Mouse (Mus musculus) spleen, embryonic (tissue): ENCODE measurements around the gene Gpr135.

Experiments used
- CTCF ChIA-PET: fragments of 350-600 bp; sonication (Branson Sonifier 250); formaldehyde crosslinking; loops from one replicate; lab custom pipeline; 2022; lab: Charles Lee

Gpr135 gene

DNA sequence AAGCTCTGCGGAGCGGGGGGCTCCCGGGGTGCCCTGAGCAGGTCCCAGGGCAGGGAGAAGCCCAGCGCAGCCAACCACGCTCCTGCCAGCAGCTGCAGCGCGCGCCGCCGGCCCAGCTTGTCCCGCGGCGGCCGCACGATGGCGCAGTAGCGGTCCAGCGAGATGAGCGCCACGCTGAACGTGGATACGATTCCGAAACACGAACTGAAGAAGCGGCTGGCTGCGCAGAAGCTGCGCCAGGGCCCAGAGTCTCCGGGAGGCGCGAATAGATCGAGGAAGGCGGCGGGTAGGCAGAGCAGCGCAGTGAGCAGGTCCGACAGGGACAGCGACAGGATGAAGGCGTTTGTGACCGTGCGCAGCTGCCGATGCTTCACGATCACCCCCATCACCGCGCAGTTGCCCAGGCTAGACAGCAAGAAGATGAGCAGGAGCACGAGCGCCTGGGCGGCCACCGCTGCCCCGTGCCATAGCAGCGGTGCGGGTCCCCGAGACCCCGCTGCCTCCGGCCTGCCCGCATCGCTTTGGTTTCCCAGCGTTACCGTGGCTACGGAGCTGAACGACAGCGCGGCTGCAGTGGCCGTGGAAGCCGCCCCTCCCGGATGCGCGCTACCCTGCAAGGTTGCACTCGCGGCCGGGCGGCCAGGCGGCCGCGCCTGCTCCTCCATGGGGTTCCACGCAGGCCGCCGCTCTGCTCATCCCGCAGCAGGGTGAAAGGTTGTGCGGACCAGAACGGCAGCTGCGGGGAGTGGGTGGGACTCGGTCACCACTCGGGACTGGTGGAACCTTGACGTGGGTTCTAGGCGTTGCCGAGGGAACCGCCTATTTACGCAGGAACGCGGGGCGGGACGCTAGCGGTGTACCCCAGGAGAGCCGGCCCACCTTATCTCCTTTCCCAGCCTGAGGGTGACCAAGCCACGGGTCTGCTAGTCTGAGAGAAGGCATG lies at the start of gene Gpr135:
Gpr135 (minus strand) TSS at position 799 of the 943 bp plus-strand sequence.
- CTCF ChIA-PET = no interaction called here

DNA sequence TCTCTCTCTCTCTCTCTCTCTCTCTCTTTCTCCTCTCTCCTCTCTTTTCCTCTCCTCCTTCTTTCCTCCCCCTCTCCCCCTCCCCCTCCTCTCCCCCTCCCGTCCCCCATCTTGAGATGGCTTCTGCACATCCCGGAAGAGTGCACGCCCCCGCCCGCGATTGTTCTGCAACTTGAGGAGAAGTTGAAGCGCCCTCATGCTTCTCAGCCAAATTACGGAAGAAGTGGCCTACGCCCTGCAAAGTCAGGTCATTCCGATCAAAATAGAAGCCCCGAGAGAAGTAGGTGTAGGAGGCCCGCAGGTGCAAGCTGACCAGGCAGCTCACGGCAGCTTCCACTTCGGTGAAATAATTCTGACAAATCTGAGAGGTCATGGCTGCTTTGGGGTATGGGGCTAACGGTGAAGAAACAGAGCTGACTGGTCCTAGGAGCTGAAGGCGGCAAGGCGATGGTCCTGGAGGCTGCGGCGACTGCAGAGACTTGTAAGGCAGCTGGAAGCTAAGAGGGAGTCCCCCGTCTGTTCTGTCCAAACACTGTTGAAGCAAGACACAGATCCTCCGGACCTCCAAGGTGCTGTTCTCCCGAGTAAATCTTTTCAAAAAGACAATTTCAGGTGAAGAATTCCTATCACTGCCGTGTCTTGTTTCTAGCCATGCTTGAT lies 44.9 kb upstream of the Gpr135 start:
- CTCF ChIA-PET = interaction anchor here (0.6 kb wide), 1 partner anchor 251 kb away, joined by 3 read pairs; no protein-coding TSS in a partner anchor

DNA sequence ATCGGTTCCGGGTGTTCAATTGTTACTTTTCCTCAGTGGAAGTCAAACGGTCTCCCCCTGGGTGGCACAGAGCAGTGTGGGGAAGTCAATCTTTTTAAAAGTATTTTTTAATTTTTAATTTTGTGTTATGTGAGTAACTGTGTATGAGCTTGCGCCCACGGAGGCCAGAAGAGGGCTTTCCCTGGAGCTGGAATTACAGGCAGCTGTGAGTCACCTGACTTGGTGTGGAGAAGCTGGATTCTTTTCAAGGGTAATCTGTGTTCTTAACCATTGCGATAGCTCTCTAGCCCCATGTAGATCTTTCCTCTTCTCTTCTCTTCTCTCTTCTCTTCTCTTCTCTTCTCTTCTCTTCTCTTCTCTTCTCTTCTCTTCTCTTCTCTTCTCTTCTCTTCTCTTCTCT lies 44.2 kb upstream of the Gpr135 start:
- CTCF ChIA-PET = interaction anchor here (0.6 to 0.7 kb wide), 4 partner anchors 19 to 399 kb away, joined by 3 to 8 read pairs (median 4); no protein-coding TSS in a partner anchor

GRCm38 (mm10) chr12:72104525-72105281 lies 33.8 kb upstream of the Gpr135 start:
- CTCF ChIA-PET = interaction anchor here (0.6 kb wide), 1 partner anchor 91 kb away, joined by 5 read pairs; no protein-coding TSS in a partner anchor

GRCm38 (mm10) chr12:72104027-72104426 lies 33.1 kb upstream of the Gpr135 start:
- CTCF ChIA-PET = interaction anchor here (0.6 kb wide), 1 partner anchor 91 kb away, joined by 5 read pairs; no protein-coding TSS in a partner anchor

DNA sequence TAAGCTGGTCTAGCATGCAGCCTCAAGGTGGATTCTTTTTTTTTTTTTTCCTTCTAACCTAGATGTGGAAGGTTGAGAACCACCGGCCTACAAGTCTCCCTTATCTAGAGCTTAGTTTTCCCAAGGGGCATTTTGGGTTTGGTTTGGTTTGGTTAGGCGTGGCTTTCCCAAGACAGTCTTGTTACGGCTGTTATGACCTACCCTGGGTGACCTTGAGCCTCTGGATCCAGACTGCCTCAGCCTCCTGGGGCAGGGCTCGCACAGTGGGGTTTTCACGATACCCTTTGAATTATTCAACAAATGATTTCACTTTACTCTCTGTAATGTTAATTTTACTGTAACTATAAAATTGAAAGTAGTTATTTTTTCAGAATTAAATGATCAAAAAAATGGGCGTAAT lies 31.9 kb upstream of the Gpr135 start:
- CTCF ChIA-PET = no interaction called here

- CTCF ChIA-PET = no interaction called here
These were observed 26.0 kb upstream of the Gpr135 start for GRCm38 (mm10) chr12:72096966-72097365.

DNA sequence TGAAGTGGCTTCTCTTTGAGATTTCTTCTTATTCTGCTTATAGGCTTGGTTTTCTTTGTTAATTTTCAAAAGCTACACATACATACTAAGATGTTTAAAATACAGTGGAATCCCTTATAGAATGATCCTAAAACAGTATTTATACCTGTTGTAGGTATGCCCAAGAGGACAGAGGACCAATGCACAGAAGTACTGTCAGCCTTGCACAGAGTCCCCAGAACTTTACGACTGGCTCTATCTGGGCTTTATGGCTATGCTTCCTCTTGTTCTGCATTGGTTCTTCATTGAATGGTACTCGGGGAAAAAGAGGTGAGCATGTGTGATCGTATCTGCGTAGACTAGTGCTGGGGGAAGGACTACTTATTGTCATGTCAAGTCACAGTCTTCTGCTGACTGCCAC lies 18.9 kb upstream of the Gpr135 start:
- CTCF ChIA-PET = no interaction called here

DNA sequence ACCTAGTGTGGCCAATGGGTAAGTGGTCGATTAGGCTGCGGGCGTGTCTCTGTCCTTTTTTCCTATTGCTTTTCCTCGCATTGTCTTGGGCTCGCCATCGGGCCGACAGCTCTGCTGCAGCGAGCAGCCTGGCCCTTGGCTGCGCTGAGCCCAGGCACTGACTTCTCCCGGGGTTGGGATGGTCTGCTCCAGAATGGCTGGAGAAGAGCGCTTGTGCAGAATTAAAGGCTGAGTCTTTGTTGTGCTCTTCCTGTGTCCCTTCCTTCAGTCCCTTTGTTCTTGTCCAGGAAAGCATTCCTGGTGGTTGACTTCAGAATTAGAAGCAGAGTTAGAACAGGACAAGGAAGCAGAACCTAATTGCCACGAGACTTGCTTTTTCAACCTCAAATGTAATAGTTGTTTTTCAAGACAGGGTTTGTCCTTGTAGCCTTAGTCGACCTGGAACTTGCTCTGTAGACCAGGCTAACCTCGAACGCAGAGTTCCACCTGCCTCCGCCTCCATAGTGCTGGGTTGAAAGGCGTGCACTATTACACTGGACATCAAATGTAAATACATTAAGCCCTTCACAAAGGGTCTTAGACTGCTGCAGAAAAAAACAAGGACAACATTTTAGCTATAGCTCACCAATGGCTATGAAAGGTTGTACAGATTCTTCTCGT lies 15.4 kb upstream of the Gpr135 start:
- CTCF ChIA-PET = interaction anchor here (0.7 kb wide), 1 partner anchor 1296 kb away, joined by 3 read pairs; no protein-coding TSS in a partner anchor

DNA sequence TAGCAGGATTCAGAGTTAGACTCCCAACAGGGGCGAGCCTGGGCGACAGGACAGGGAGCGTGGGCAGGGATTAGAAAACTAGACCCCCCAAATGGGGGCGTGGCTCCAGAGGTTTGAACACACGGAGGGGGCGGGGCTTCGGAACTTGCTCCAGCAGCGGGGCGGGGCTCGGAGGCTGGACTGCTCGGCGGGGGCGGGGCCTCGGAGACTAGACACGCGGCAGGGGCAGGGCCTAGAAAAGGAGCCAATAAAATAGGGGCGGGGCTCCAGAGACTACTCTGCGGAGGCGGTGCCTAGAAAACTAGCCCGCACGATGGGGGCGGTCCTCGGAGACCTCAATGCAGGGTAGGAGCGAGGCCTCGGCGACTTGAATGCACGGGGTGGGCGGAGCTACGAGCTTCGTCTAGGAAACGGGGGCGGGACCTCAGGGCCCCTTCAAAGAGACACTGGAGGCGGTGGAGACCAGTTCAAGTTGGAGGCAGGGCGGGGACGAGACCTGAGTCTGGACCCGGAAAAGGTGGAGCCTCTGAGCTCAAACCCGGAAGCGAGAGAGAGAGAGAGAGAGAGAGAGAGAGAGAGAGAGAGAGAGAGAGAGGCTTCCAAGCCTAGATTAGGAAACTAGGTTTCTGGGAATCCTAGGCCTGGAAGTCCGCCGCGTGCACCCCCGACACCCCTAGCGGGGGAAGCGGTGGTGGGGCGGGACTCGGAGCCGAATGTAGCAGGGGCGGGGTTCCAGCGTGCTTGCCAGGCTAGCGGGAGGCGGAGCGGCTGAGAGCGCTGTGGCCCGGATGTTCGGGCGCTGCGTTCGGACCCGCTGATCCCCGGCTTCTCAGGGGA lies 14.6 kb upstream of the Gpr135 start, which contains the start of the genes L3hypdh and Jkamp:
L3hypdh (minus strand) TSS at position 111 of the 837 bp plus-strand sequence.
Jkamp (plus strand) TSS at position 261 of the 837 bp plus-strand sequence.
- CTCF ChIA-PET = interaction anchor here (0.7 kb wide), 1 partner anchor 1297 kb away, joined by 3 read pairs; no protein-coding TSS in a partner anchor

DNA sequence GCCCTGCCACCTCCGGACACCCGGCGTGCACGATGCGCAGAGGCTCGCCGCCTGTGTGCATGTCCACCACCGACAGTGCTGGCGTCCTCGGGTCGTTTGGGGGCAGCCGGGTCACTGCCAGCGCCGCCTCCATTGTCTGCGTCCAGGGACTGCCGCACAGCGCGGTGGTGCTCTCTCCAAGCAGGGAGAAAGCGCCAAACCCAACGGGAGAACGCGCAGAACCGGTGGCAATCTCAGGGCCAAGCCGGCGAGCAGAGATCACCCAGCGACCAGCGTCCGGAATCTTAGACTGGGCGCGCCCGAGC lies 14.1 kb upstream of the Gpr135 start:
- CTCF ChIA-PET = no interaction called here

- CTCF ChIA-PET = no interaction called here
These were observed 13.5 kb upstream of the Gpr135 start for GRCm38 (mm10) chr12:72084261-72085023.

GRCm38 (mm10) chr12:72083265-72083664 lies 12.3 kb upstream of the Gpr135 start:
- CTCF ChIA-PET = interaction anchor here (0.7 kb wide), 2 partner anchors 685 to 1871 kb away, joined by 4 to 5 read pairs; no protein-coding TSS in a partner anchor

- CTCF ChIA-PET = interaction anchor here (0.7 kb wide), 2 partner anchors 686 to 1872 kb away, joined by 4 to 5 read pairs; no protein-coding TSS in a partner anchor
These were observed 11.4 kb upstream of the Gpr135 start for GRCm38 (mm10) chr12:72082370-72082769.

DNA sequence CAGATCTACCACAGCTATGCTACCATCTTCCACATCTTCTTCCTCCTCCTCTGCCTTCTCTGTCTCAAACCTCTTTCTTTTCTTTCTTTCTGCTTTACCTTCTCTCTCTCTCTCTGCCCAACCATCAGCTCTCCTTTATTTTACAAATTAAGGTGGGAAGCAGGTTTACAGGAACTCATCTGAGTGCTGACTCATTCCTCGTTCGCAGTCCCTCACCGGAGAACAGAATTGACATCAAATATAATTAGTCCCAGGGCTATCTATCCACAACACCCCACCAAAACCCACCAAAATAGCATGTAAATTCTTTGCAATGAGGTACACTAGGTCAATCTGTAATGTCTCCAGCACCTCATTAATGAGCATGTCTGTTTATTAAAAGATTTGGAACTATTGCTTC lies 11.0 kb upstream of the Gpr135 start:
- CTCF ChIA-PET = no interaction called here

DNA sequence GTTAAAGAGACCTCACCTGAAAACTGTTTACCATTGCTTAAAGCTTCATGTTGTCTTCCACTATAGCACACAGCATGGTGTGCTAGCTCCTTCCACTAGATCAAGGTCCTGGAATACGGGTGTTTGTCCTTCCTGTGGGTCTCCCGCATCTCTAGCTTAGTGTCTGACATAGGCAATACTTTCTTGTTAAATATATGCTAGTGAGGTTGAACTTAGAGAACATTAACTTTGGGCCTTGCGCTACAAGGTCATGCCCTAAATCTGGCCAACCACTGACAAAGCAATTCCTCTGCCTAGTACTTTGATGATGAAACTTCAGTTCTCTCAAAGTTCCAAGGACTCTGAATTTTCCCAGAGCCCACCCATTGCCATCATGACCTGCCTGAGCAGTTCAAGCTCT lies 7.3 kb upstream of the Gpr135 start:
- CTCF ChIA-PET = no interaction called here

DNA sequence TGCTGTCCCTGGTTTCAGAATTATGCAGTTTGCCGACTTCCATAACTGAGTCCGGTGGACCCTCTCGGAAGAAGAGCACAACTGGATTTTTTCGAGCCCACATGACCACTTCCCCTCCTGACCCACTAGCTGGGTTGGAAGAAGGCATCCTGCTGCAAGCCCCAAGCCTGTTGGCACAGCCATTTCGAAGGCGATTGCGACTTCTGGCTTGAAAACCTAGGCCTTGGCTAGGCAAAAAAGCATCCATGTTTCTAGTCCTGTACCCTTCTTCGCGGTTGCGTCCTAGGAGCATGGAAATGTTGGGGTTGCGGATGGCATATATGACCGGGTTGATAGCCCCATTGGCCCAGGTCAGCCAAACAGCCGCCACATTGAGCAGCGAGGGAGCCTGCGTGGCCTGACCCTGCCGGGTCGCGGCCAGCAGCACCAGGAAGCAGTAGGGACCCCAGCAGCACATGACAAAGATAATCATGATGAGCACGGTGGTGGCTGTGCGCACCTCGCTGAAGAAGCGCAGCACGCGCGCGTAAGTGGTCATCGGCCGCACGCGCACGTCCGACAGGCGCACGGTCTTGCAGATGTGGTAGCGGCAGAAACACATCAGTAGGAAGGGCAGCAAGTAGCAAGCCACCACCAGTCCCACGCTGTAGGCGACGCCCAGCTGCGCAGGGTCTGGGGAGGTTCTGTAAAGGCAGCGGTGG lies 1.1 kb downstream of the Gpr135 start:
- CTCF ChIA-PET = no interaction called here

GRCm38 (mm10) chr12:72057780-72058179 lies 13.1 kb downstream of the Gpr135 start:
- CTCF ChIA-PET = no interaction called here
